Comparison of ENCODE assay signal across 32 mouse cellular contexts in genomic region chr11:22190576-22190975, GRCm38 (mm10).
DNase-seq lines count a peak whose midpoint lies in the region; ATAC-seq and TF ChIP-seq lines count a peak whose summit lies in the region.
"Had no signal": no experiment of that assay in that cellular context is flagged by ENCODE, and none has a peak within 500 bp of the region (broad histone marks: within the 10 kb centered on the region; RNA-seq: fewer than 3 reads in every experiment).

No protein-coding gene starts in this region.

- no peak overlapping the region for H3K4me2 ChIP-seq in lung, embryonic 14.5 days
- H3K4me2 ChIP-seq: embryonic facial prominence, embryonic 13.5 days; forebrain, embryonic 15.5 days; heart, embryonic 12.5 days; hindbrain, embryonic 15.5 days; limb, embryonic 12.5 days; liver, embryonic 15.5 days; lung, embryonic 15.5 days; midbrain, embryonic 12.5 days; neural tube, embryonic 12.5 days had no signal

- TF ChIP-seq CTCF in lung, embryonic 14.5 days (IDR thresholded peaks at IDR 0.05; ENCODE audit: low read depth), result no peak

- H3K9me3 ChIP-seq in lung, embryonic 14.5 days (ENCODE audit: low read depth, low read length), result no peaks in the 10 kb centered on the region
- H3K9me3 ChIP-seq: embryonic facial prominence, embryonic 13.5 days; forebrain, embryonic 10.5 days; forebrain, embryonic 15.5 days; heart, embryonic 12.5 days; hindbrain, embryonic 10.5 days; hindbrain, embryonic 15.5 days; limb, embryonic 12.5 days; liver, embryonic 15.5 days; lung, embryonic 15.5 days; midbrain, embryonic 12.5 days; neural tube, embryonic 12.5 days had no signal

- H3K4me3 ChIP-seq in lung, embryonic 14.5 days (ENCODE audit: low read depth, low read length), result no peak overlapping the region
- H3K4me3 ChIP-seq: embryonic facial prominence, embryonic 13.5 days; forebrain, embryonic 10.5 days; forebrain, embryonic 15.5 days; heart, embryonic 12.5 days; hindbrain, embryonic 10.5 days; hindbrain, embryonic 15.5 days; limb, embryonic 12.5 days; liver, embryonic 15.5 days; lung, embryonic 15.5 days; midbrain, embryonic 12.5 days; myocyte; neural tube, embryonic 12.5 days had no signal

- no peak overlapping the region for H3K9ac ChIP-seq in lung, embryonic 14.5 days
- H3K9ac ChIP-seq: embryonic facial prominence, embryonic 13.5 days; forebrain, embryonic 15.5 days; heart, embryonic 12.5 days; hindbrain, embryonic 15.5 days; limb, embryonic 12.5 days; liver, embryonic 15.5 days; lung, embryonic 15.5 days; midbrain, embryonic 12.5 days; neural tube, embryonic 12.5 days had no signal

- DNase-seq in cerebellum, adult 9-11 months, result peak; percentile 16
- no peak for DNase-seq in cerebellum, adult 9-10 months
- peak; percentile 8 for DNase-seq in lung, embryonic 14.5 days
- no peak for DNase-seq in lung, postnatal 4 days
- DNase-seq in NIH3T3 (ENCODE audit: low read depth), result peak; percentile 10
- DNase-seq: adrenal gland, postnatal 25 days; B cell, adult 2 months; gastrocnemius, postnatal 25 days; heart, adult 18-20 months; heart, postnatal 10 days; kidney, adult 11 months; kidney, postnatal 25 days; right cerebral cortex, adult 18-20 months; right cerebral cortex, postnatal 4 days; thymus, postnatal 4 days had no signal

- no peaks in the 10 kb centered on the region for H3K36me3 ChIP-seq in lung, embryonic 14.5 days (ENCODE audit: insufficient read depth)
- H3K36me3 ChIP-seq: embryonic facial prominence, embryonic 13.5 days; forebrain, embryonic 10.5 days; forebrain, embryonic 15.5 days; heart, embryonic 12.5 days; hindbrain, embryonic 10.5 days; hindbrain, embryonic 15.5 days; limb, embryonic 12.5 days; liver, embryonic 15.5 days; lung, embryonic 15.5 days; midbrain, embryonic 12.5 days; neural tube, embryonic 12.5 days had no signal

- H3K4me1 ChIP-seq in lung, embryonic 14.5 days (ENCODE audit: insufficient read depth), result no peaks in the 10 kb centered on the region
- H3K4me1 ChIP-seq: forebrain, embryonic 10.5 days; forebrain, embryonic 15.5 days; hindbrain, embryonic 10.5 days; hindbrain, embryonic 15.5 days; lung, embryonic 15.5 days; midbrain, embryonic 12.5 days; neural tube, embryonic 12.5 days had no signal

- H3K27ac ChIP-seq in lung, embryonic 14.5 days (ENCODE audit: low read depth), result no peak overlapping the region
- H3K27ac ChIP-seq: embryonic facial prominence, embryonic 13.5 days; forebrain, embryonic 10.5 days; forebrain, embryonic 15.5 days; hindbrain, embryonic 10.5 days; hindbrain, embryonic 15.5 days; limb, embryonic 12.5 days; liver, embryonic 15.5 days; lung, embryonic 15.5 days; macrophage; midbrain, embryonic 12.5 days; neural tube, embryonic 12.5 days had no signal

- H3K27me3 ChIP-seq in lung, embryonic 14.5 days (ENCODE audit: insufficient read depth, low read length), result no peaks in the 10 kb centered on the region
- H3K27me3 ChIP-seq: embryonic facial prominence, embryonic 13.5 days; forebrain, embryonic 15.5 days; heart, embryonic 12.5 days; hindbrain, embryonic 15.5 days; limb, embryonic 12.5 days; liver, embryonic 15.5 days; lung, embryonic 15.5 days; midbrain, embryonic 12.5 days; neural tube, embryonic 12.5 days; Patski had no signal

- no peak for ATAC-seq in lung, embryonic 14.5 days (ENCODE audit: insufficient read depth)
- 0 out of 2 replicates have a peak, but pooled peaks have one; percentile 32 for ATAC-seq in common myeloid progenitor, adult 5-6 weeks (replicated peaks; ENCODE audit: low read depth, poor library complexity, severe bottlenecking)
- ATAC-seq in megakaryocyte-erythroid progenitor cell, adult 5-6 weeks (replicated peaks; ENCODE audit: low FRiP score, low TSS enrichment, poor library complexity, severe bottlenecking), result no peak
- ATAC-seq: forebrain, embryonic 15.5 days; inflammation-experienced regulatory T-cells, adult 6 months; Patski had no signal

- WGBS in lung, embryonic 14.5 days, result 59% methylated on average over 3 of the region's 3 CpGs

Comparison
In these comparisons a context has a peak if more than half of its experiments do, and no peak if none do; other contexts are left out.
1. DNase-seq: peak in cerebellum, adult 9-11 months (single experiment), lung, embryonic 14.5 days (single experiment) and NIH3T3 (single experiment); none in cerebellum, adult 9-10 months (single experiment) and lung, postnatal 4 days (0 of 2).